Mouse (Mus musculus) thymus, postnatal 4 days (tissue): ENCODE results near the gene Tacr1.
A peak's percentile ranks its signal among the peaks of the same experiment; 100 is the strongest.
"Not testable (repeated sequence)": the region's sequence is repeated elsewhere in the genome, so short reads cannot be mapped to it uniquely, and the experiment has no call there.

ENCODE experiments used
- DNase-seq: peaks from one replicate; pipeline ENCODE4 v3.0.0; 2021

The Tacr1 gene

GRCm38 (mm10) chr6:82401595-82402451, at the start of gene Tacr1:
Gene Tacr1 (plus strand): TSS chr6:82402334.
- DNase-seq = no peak

GRCm38 (mm10) chr6:82376144-82376543, 26.0 kb upstream of the Tacr1 start:
- no peak for DNase-seq

DNA sequence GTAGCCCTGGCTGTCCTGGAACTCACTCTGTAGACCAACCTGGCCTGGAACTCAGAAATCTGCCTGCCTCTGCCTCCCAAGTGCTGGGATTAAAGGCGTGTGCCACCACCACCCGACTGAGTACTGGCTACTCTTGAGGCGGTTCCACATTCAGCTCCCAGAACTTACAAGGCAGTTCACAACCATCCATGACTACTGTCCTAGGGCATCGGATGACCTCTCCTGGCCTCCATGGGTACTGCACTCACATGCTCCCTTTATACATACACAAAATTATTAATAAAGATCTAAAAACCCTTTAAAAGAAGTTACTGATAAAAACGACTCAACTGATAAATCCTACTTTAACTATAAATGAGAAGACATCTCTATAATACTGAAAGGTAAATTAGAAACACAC, 18.6 kb upstream of the Tacr1 start:
- DNase-seq = no peak

- DNase-seq = peak; percentile 29
Observed at GRCm38 (mm10) chr6:82402501-82403495, 664 bp downstream of the Tacr1 start.

DNA sequence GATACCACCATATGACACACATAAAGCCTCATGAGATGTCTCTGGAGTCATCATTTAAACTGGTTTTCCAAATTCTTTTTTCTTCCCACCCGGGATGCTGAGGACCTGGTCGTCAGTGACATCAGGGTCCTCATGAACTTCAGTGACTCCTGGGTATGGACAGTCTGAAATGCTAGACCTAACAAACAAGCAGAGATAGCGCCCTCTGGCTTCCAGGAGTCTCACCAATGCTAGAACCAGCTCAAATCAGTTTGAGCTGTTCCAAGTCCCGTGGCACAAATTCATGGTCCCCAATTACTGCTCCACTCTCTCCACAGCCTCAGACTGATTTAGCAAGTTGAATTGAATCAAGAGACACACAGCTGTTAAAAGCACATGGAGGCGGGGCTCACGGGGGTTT, 16.2 kb downstream of the Tacr1 start:
- no peak for DNase-seq

DNA sequence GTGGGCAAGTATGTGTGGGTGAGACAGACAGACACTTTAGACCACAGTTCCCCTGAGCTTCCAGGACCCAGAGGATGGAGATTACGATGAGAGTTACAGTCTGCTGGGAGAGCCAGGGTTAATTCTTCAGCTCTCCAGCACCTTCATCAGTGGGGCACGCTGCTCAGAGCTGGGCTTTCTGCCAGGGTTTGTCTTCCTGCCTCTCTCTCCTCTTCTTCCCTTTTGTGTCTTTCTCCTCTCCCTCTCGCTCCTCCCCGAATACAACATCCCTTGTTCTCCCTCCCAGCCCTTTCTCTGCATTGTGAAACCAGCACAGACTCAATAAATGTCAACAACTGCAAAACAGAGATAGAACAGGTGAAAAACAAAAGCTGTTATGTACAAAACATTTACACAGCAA, 18.1 kb downstream of the Tacr1 start:
- DNase-seq = no peak

- peak; percentile 18 for DNase-seq
Observed at GRCm38 (mm10) chr6:82428890-82429289, 26.8 kb downstream of the Tacr1 start.

GRCm38 (mm10) chr6:82429766-82430165, 27.6 kb downstream of the Tacr1 start:
- no peak for DNase-seq

DNA sequence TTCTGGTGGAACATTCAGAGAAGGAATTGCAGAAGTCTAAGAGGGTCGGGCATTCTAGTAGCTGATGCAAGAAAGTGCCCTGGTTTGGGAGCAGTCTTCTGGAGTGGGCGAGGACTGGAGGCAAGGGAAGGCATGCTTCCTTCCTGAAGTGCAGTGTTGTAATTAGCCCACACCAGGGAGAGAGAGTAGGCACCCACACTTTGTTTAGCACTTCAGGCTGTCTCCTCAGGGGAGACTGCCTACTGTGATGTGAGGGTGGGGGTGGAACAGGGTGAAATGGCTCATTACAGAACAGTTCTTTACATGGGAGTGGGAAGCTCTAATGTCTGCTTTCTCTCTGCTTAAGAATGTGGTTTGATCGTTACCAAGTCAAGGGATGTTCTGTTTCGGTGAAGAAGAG, 35.0 kb downstream of the Tacr1 start:
- no peak for DNase-seq

DNA sequence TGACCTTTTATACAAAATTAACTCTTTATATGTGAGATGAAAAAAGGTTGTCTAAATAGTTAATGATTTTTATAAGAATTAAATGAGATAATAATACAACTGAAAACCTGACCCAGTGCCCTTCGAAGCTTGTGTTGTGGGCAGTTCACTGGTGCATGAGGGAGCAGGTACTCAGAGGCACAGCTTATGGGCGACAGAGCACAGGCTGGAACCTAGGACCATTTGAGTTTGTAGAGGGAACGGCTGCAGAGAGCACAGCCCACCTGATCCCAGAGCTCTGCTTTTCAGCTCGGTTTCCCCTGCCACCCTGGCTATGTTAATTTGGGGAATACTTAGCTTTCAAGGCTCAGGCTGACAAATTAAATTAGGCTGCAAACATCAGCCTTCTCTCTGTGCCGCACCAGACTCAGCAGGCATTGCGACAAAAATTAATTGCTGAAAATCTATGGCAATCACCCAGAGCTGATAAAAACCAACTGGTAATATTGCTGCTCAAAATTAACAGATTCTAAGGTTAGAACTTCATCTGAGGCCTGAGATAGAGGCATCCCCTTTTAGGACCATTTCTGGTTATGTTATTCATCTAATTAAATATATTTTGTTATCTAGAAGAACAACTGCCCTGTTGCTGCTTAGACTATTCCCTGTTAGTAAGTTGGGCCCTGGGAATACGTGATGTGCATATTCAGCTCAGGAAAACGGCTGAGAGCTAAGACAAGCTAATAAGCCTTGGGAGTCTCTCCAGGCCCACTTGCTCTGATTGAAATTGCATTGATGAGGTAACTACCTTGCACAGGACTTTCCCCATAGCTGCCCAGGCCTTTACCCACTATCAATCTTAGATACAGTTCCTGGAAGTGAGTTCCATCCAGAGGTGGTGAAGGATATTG, 50.3 kb downstream of the Tacr1 start:
- not testable (repeated sequence) for DNase-seq

- no peak for DNase-seq
Observed at GRCm38 (mm10) chr6:82455245-82455644, 53.1 kb downstream of the Tacr1 start.

GRCm38 (mm10) chr6:82457163-82457763, 55.1 kb downstream of the Tacr1 start:
- DNase-seq = no peak

GRCm38 (mm10) chr6:82458762-82459389, 56.7 kb downstream of the Tacr1 start:
- no peak for DNase-seq

DNA sequence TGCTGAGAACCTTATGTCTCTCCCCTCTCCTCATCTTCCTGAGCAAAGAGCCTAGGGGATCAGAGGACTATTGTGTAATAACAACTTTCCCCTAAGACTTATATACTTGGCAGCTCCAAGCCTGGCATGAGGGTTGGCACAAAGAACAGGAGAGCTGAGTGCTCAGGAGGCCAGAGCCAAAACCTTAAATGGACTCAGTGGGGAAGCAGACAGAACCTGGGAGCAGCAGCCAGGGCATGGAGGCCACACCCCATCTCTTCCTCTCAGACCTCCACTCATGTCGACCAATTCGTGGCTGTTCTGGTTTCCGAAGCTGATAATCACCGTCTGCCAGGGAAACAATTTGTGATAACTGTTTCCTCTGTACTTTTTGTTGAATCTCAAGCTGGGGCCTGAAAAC, 61.0 kb downstream of the Tacr1 start:
- no peak for DNase-seq

DNA sequence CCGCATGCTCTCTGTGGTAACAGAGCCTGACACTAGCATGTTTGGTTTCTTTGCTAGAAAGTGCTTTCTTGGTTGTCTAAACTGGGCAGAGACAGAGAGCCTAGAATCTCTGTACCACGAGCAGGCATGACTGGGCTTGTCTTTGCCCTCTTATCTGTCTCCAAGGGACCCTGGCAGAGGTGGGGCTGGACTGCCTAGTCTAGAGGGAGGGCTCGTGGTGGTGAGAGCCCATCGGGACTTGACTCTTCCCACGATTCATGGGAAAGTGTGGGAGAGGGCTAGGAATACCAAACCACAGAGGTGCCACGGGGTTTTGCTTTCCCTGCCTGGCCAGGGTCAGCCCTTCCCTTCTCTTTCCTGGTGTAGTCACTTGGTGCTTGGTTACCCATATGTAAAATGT, 72.3 kb downstream of the Tacr1 start:
- DNase-seq = no peak

- DNase-seq = no peak
Observed at GRCm38 (mm10) chr6:82483842-82484241, 81.7 kb downstream of the Tacr1 start.

DNA sequence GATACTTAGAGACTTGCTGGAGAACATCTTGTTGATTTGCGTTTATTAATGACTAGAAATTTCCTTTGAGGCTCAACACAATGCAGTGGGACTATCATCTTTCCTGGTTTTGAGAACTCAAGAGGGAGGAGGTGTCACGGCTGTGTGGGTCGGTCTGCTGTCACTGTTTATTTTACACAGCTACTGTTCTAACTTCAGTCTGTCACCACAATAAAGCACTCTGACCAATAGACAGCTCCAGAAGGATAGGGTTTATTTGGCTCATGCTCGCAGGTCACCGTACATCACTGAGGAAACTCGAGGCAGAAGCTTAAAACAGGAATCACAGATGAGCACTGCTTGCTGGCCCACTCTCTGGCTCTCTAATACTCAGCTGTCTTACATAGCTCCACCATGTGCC, 92.3 kb downstream of the Tacr1 start:
- DNase-seq = no peak

- no peak for DNase-seq
Observed at GRCm38 (mm10) chr6:82510843-82511416, 108.8 kb downstream of the Tacr1 start.

- DNase-seq = no peak
Observed at GRCm38 (mm10) chr6:82519626-82520025, 117.5 kb downstream of the Tacr1 start.

DNA sequence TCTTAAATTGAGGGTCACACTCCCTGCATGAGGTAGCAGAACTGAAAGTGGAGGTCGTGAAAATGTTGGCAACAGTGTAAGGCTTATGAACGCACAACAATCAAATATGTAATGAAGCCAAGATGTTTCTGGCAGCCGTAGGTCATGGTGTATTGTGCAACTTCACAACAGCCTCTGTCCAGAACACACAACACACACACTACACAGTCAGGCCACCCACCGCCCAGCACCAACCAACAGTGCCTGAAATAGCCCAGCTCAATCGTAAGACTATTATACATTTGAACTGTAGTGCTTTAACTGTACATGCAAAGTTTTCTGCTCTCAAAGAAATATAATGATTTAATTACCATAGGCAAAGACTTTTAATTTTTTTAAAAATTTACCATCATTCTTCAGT, 120.4 kb downstream of the Tacr1 start:
- DNase-seq = no peak
